Mouse (Mus musculus): ENCODE data around the gene Lmbr1l. TPM values are rescaled to one million over a fixed set of nuclear protein-coding genes. Genes with fewer than 3 reads are reported as not detected.

Lmbr1l gene
- polyA plus RNA-seq, 1 experiment from 2014 or later = 3.9 TPM

GRCm38 (mm10) chr15:98871916-98872888 is 45.8 kb downstream of the Lmbr1l start:
- peak overlapping the region; percentile 99 for H3K9ac ChIP-seq

GRCm38 (mm10) chr15:98871070-98871915 is 46.7 kb downstream of the Lmbr1l start, which contains the start of gene Kmt2d:
Kmt2d (minus strand) TSS chr15:98871204.
- Histone ChIP-seq H3K27ac (peak within 1 kb of the TSS; percentile 95), H3K9ac (peak within 1 kb of the TSS; percentile 99), H3K4me2 (peak within 1 kb of the TSS; percentile 86), H3K9me3 (replicated peaks) (no peaks in the 10 kb centered on the region), H3K4me3 (replicated peaks) (peak within 1 kb of the TSS; percentile 99), H3K36me3 (peaks cover 9% of the 10 kb centered on the region), H3K27me3 (no peaks in the 10 kb centered on the region), H3K4me1 (replicated peaks) (peaks cover 59% of the 10 kb centered on the region)
- under 1% methylated on average over 64 of the region's 94 CpGs for WGBS (ENCODE audit: insufficient replicate concordance)
- no peak for DNase-seq
- peak; percentile 52 for ATAC-seq (ENCODE audit: low read depth)

More at GRCm38 (mm10) chr15:98871916-98872888, 45.8 kb downstream of the Lmbr1l start:
- Histone ChIP-seq H3K27me3 (no peaks in the 10 kb centered on the region), H3K9me3 (replicated peaks) (no peaks in the 10 kb centered on the region), H3K27ac (peak overlapping the region; percentile 95), H3K4me1 (replicated peaks) (peaks cover 50% of the 10 kb centered on the region), H3K4me3 (replicated peaks) (peak overlapping the region; percentile 99), H3K36me3 (no peaks in the 10 kb centered on the region), H3K4me2 (peak overlapping the region; percentile 86)
- ATAC-seq (ENCODE audit: low read depth) = peak; percentile 68
- DNase-seq = peak; percentile 87
- WGBS (ENCODE audit: insufficient replicate concordance) = 2% methylated on average over 51 of the region's 51 CpGs

DNA sequence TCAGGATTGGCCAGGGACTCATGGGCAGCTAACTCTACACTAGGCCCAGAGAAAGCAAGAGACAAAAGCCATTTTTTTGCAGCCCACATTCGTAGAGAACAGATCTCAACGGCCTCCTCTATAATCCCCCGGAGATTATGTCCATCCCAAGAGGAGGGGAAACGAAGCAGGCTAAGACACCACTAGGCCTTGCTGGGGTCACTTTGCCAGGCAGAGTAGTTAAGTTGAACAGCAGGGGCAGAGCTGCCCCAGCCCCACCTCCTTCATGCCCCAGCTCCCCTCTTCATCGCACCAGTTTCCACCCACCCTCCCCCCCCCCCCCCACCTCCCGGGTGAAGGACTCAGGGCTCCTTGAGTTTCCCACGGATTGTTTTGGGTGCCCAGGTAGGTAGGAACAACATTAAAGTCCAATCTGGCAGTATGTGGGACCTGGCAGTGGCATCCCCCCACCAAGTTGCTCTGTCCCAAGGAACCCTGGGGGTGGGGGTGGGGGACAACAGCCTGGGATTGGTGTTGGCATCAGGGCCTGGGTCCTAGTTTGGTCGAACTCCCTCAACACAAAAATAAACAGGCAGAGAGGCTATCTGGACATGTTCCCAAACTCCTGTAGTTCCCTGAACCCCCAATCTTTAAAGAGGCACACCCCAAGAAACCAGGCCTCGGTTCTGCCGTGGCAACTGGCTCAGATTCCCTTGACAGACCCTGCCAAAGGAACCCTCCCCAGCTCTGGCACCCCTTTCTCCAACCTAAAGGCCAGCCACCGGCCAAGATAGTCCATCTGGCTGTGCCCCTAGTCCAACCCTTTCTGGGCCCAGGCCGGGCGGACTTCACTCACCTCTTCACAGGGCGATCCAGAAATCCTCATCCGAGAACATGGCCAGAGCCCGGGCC is 47.6 kb downstream of the Lmbr1l start:
- Histone ChIP-seq H3K27ac (peak overlapping the region; percentile 95), H3K4me3 (replicated peaks) (peak overlapping the region; percentile 99), H3K9ac (peak overlapping the region; percentile 99), H3K27me3 (no peaks in the 10 kb centered on the region), H3K9me3 (replicated peaks) (no peaks in the 10 kb centered on the region), H3K36me3 (peaks cover 18% of the 10 kb centered on the region), H3K4me2 (peak overlapping the region; percentile 86), H3K4me1 (replicated peaks) (peaks cover 59% of the 10 kb centered on the region)
- DNase-seq (no peak), ATAC-seq (ENCODE audit: low read depth) (no peak)
- WGBS (ENCODE audit: insufficient replicate concordance) = under 1% methylated on average over 15 of the region's 16 CpGs

GRCm38 (mm10) chr15:98869342-98870178 is 48.5 kb downstream of the Lmbr1l start:
- peak overlapping the region; percentile 99 for H3K9ac ChIP-seq
- peak overlapping the region; percentile 95 for H3K27ac ChIP-seq
- DNase-seq (no peak), ATAC-seq (ENCODE audit: low read depth) (peak; percentile 33; the same call in 1 of the 2 replicates)
- peaks cover 26% of the 10 kb centered on the region for H3K36me3 ChIP-seq
- H3K4me3 ChIP-seq (replicated peaks) = peak overlapping the region; percentile 99
- peaks cover 59% of the 10 kb centered on the region for H3K4me1 ChIP-seq (replicated peaks)
- WGBS (ENCODE audit: insufficient replicate concordance) = 10% methylated on average over 8 of the region's 8 CpGs
- peak overlapping the region; percentile 86 for H3K4me2 ChIP-seq
- H3K27me3 ChIP-seq = no peaks in the 10 kb centered on the region
- H3K9me3 ChIP-seq (replicated peaks) = no peaks in the 10 kb centered on the region

GRCm38 (mm10) chr15:98868346-98869063 is 49.5 kb downstream of the Lmbr1l start:
- DNase-seq (no peak), ATAC-seq (ENCODE audit: low read depth) (no peak)
- Histone ChIP-seq H3K36me3 (peaks cover 37% of the 10 kb centered on the region), H3K4me2 (peak overlapping the region; percentile 86), H3K27me3 (no peaks in the 10 kb centered on the region), H3K9ac (peak overlapping the region; percentile 99), H3K4me1 (replicated peaks) (peaks cover 59% of the 10 kb centered on the region), H3K27ac (peak overlapping the region; percentile 95), H3K4me3 (replicated peaks) (peak overlapping the region; percentile 99), H3K9me3 (replicated peaks) (no peaks in the 10 kb centered on the region)
- 32% methylated on average over 11 of the region's 11 CpGs for WGBS (ENCODE audit: insufficient replicate concordance)

DNA sequence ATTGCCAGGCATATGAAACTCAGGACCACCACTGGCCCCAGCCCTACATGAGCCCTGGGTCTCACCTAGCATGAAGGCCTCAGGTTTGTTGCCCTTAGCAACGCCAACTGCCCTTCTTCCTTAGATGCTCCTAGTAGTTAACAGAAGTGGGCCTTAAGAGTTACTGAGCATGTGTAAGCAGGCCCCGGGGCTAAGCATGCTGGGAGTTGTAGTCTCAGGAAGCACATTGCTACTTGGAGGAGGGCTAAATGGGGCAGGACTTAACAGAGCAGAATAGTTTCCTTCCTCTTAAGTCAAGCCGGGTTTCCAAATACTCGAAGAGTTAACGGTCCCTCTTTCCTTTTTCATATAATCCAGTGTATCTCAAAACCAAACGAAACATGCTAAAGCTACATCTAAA is 50.7 kb downstream of the Lmbr1l start:
- no peaks in the 10 kb centered on the region for H3K27me3 ChIP-seq
- H3K9ac ChIP-seq = peak overlapping the region; percentile 99; the same call in 1 of the 2 replicates
- peaks cover 47% of the 10 kb centered on the region for H3K4me1 ChIP-seq (replicated peaks)
- peak overlapping the region; percentile 95 for H3K27ac ChIP-seq
- H3K36me3 ChIP-seq = peaks cover 49% of the 10 kb centered on the region
- no peaks in the 10 kb centered on the region for H3K9me3 ChIP-seq (replicated peaks)
- peak overlapping the region; percentile 86 for H3K4me2 ChIP-seq
- DNase-seq = no peak
- 28% methylated on average over 6 of the region's 6 CpGs for WGBS (ENCODE audit: insufficient replicate concordance)
- ATAC-seq (ENCODE audit: low read depth) = no peak
- peak overlapping the region; percentile 99 for H3K4me3 ChIP-seq (replicated peaks)

DNA sequence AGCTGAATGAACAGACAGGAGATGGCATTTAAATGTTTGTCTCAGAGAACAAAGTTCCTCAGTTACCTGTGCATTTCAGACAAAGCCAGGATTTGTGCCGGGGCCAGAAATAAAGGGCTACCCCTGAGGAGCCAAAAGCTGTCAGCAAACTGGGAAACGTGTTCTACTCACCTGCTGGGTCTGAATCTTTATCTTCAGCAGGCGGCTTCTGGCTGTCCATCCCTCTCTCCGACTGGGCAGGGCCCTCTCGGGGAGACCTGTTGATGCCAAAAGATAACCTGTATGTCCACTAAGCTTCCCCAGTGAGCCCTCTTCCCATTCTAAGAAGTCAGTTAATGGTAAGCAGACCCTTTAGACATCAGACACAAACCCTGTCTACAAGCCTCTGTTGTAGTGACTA is 51.5 kb downstream of the Lmbr1l start:
- H3K9me3 ChIP-seq (replicated peaks) = no peaks in the 10 kb centered on the region
- H3K27me3 ChIP-seq = no peaks in the 10 kb centered on the region
- ATAC-seq (ENCODE audit: low read depth) (no peak), DNase-seq (no peak)
- H3K36me3 ChIP-seq = peaks cover 57% of the 10 kb centered on the region
- peaks cover 47% of the 10 kb centered on the region for H3K4me1 ChIP-seq (replicated peaks)
- no peak overlapping the region for H3K27ac ChIP-seq
- WGBS (ENCODE audit: insufficient replicate concordance) = 68% methylated on average over 5 of the region's 5 CpGs
- H3K4me3 ChIP-seq (replicated peaks) = no peak overlapping the region
- H3K4me2 ChIP-seq = no peak overlapping the region
- no peak overlapping the region for H3K9ac ChIP-seq

GRCm38 (mm10) chr15:98865771-98866170 is 52.3 kb downstream of the Lmbr1l start:
- no peak overlapping the region for H3K9ac ChIP-seq
- H3K27me3 ChIP-seq = no peaks in the 10 kb centered on the region
- H3K4me3 ChIP-seq (replicated peaks) = no peak overlapping the region
- H3K9me3 ChIP-seq (replicated peaks) = no peaks in the 10 kb centered on the region
- peaks cover 64% of the 10 kb centered on the region for H3K36me3 ChIP-seq
- H3K27ac ChIP-seq = no peak overlapping the region
- ATAC-seq (ENCODE audit: low read depth) (no peak), DNase-seq (no peak)
- H3K4me2 ChIP-seq = no peak overlapping the region
- peaks cover 46% of the 10 kb centered on the region for H3K4me1 ChIP-seq (replicated peaks)
- WGBS (ENCODE audit: insufficient replicate concordance) = 93% methylated on average over 8 of the region's 8 CpGs

DNA sequence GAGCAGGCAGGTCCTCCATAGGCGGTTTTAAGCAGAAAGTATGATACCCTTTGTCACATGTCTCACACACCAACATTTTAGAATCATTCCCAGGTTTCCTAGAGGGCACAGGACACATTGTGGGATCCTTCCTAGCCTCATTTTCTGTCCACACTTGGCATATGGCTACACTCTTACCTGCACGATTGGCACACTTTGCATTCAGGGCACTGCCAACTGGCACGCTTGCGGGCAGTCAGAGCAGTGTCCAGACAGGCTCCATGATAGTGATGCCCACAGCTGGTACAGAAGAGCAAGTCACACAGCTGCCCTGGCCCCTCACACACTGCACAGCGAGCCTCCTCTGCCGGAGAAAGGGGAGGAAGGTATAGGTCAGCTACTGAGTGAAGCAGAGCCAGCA is 53.1 kb downstream of the Lmbr1l start:
- Histone ChIP-seq H3K9me3 (replicated peaks) (no peaks in the 10 kb centered on the region), H3K36me3 (peaks cover 72% of the 10 kb centered on the region), H3K4me1 (replicated peaks) (peaks cover 42% of the 10 kb centered on the region), H3K9ac (no peak overlapping the region), H3K27me3 (no peaks in the 10 kb centered on the region), H3K4me3 (replicated peaks) (no peak overlapping the region), H3K4me2 (no peak overlapping the region), H3K27ac (no peak overlapping the region)
- 89% methylated on average over 6 of the region's 6 CpGs for WGBS (ENCODE audit: insufficient replicate concordance)
- no peak for DNase-seq
- no peak for ATAC-seq (ENCODE audit: low read depth)
